Mouse (Mus musculus) heart, adult 2 months (tissue): ENCODE measurements around the gene Erf. TPM values are rescaled to one million over a fixed set of nuclear protein-coding genes. Genes with fewer than 3 reads are reported as not detected.
A peak's percentile ranks its signal among the peaks of the same experiment; 100 is the strongest.

ENCODE experiments used
- DNase-seq, 2 experiments: peaks; one replicate each; pipeline ENCODE4 v3.0.0; 2021
- H3K27ac ChIP-seq: fragments of 200-600 bp; 2 replicates; pipeline ENCODE4 v1.8.1; 2022
- H3K27me3 ChIP-seq: fragments of 200-500 bp; 2 replicates; pipeline ENCODE4 v1.6.1; 2012; ENCODE audit warnings: mild to moderate bottlenecking, low read length, inconsistent platforms, mixed read lengths; ENCODE audit not compliant: control insufficient read depth, insufficient read depth
- H3K36me3 ChIP-seq: fragments of 200-500 bp; 2 replicates; pipeline ENCODE4 v1.6.1; 2012; ENCODE audit warnings: low read length, inconsistent platforms; ENCODE audit not compliant: control insufficient read depth, insufficient read depth
- H3K4me1 ChIP-seq: fragments of 200-500 bp; 2 replicates; pipeline ENCODE4 v1.6.1; 2011; ENCODE audit warnings: low read length; ENCODE audit not compliant: control insufficient read depth, insufficient read depth
- H3K4me3 ChIP-seq: fragments of 200-600 bp; 2 replicates; pipeline ENCODE4 v1.8.1; 2022
- H3K79me2 ChIP-seq: fragments of 200-500 bp; replicated peaks from 2 replicates; pipeline ENCODE4 v1.6.1; 2012; ENCODE audit warnings: mild to moderate bottlenecking, inconsistent platforms, low read length, moderate library complexity, mixed read lengths; ENCODE audit not compliant: control insufficient read depth, insufficient read depth
- H3K9ac ChIP-seq: fragments of 200-500 bp; 2 replicates; pipeline ENCODE4 v1.6.1; 2012; ENCODE audit warnings: low read depth, mild to moderate bottlenecking, control low read depth, inconsistent platforms, low read length, mixed read lengths
- CTCF ChIP-seq: fragments of 200-600 bp; IDR thresholded peaks from 2 replicates; pipeline ENCODE4 v1.8.1; 2022; ENCODE audit warnings: antibody characterized with exemption, mild to moderate bottlenecking, moderate library complexity
- EP300 ChIP-seq: fragments of 200-500 bp; IDR thresholded peaks from 2 replicates; pipeline ENCODE4 v1.6.1; 2011; ENCODE audit warnings: low read depth, low read length, control low read depth; ENCODE audit not compliant: insufficient read depth
- POLR2A ChIP-seq: fragments of 200-500 bp; IDR thresholded peaks from 2 replicates; pipeline ENCODE4 v1.6.1; 2011; ENCODE audit warnings: mild to moderate bottlenecking, low read depth, low read length, control low read depth; ENCODE audit not compliant: insufficient read depth
- WGBS: fragments of 180-500 bp; shearing (Covaris S2); methylation state at CpG from one replicate; pipeline ENCODE4 v1.1.7; 2018; 5-methylcytosine and 5-hydroxymethylcytosine counted together
- intact Hi-C: fragments of 180-260 bp; cut with DNase I; formaldehyde crosslinking; loops from one replicate; pipeline ENCODE4 v1.15.1; 2025
- long read RNA-seq: library from polyadenylated mRNA; stranded (forward); transcript quantifications from one replicate; pipeline ENCODE4 v2.0.0, GENCODE M21; 2021
- polyA plus RNA-seq: library from polyadenylated mRNA; depleted of rRNA; stranded (reverse); fragments of >200 nt; gene quantifications from 2 replicates; pipeline ENCODE4 v1.2.3, GENCODE M21; 2012; rRNA removed
- total RNA-seq, 2 experiments: library from RNA; stranded (reverse); gene quantifications; 2 replicates each; pipeline ENCODE4 v1.2.3; 2021

Erf gene
- 10 to 100 TPM; 16.5 to 21.2 TPM for total RNA-seq
- polyA plus RNA-seq: 11.9 and 17.1 TPM in 2 replicates
- long read RNA-seq, partial matches to known transcripts: 0 of 2 reads
- long read RNA-seq, other reads (novel, unspliced or antisense): 2 of 2 reads

- TF ChIP-seq EP300 (no peak), POLR2A (peak; percentile 73)
- DNase-seq: peak; percentile 96 to 98
- H3K27ac ChIP-seq: peak within 1 kb of the TSS; percentile 98
- intact Hi-C loops: loop anchor here (1.0 kb wide), 1 partner anchor 28 kb away; no protein-coding TSS in a partner anchor
- H3K27me3 ChIP-seq: no peaks in the 10 kb centered on the region
- 1% methylated on average over 77 of the region's 81 CpGs for WGBS
- peaks cover 15% of the 10 kb centered on the region for H3K4me1 ChIP-seq
- H3K4me3 ChIP-seq: peak within 1 kb of the TSS; percentile 96
- peaks cover 6% of the 10 kb centered on the region; the same call in 1 of the 2 replicates for H3K79me2 ChIP-seq
- no peaks in the 10 kb centered on the region; the same call in 1 of the 2 replicates for H3K36me3 ChIP-seq
- peak within 1 kb of the TSS; percentile 96 for H3K9ac ChIP-seq
These were observed at the start of gene Erf for GRCm38 (mm10) chr7:25250141-25250972. Gene Erf, minus strand, starts transcription at chr7:25250761.

GRCm38 (mm10) chr7:25297454-25298325 lies 47.1 kb upstream of the Erf start, which contains the start of gene Pafah1b3:
Gene Pafah1b3, minus strand, starts transcription at chr7:25297986.
- H3K79me2 ChIP-seq: no peaks in the 10 kb centered on the region
- peak; percentile 74 to 79 for DNase-seq
- peak within 1 kb of the TSS; percentile 81 for H3K9ac ChIP-seq
- TF ChIP-seq POLR2A (0 out of 2 replicates have a peak, but pooled peaks have one; percentile 7), CTCF (peak; percentile 46), EP300 (no peak)
- intact Hi-C loops: loop anchor here (1.0 kb wide), 1 partner anchor 19 kb away; no protein-coding TSS in a partner anchor
- peak within 1 kb of the TSS; percentile 73 for H3K4me3 ChIP-seq
- H3K4me1 ChIP-seq: no peaks in the 10 kb centered on the region
- WGBS: 1% methylated on average over 52 of the region's 52 CpGs
- peak within 1 kb of the TSS; percentile 55 for H3K27ac ChIP-seq
- H3K36me3 ChIP-seq: no peaks in the 10 kb centered on the region
- H3K27me3 ChIP-seq: no peaks in the 10 kb centered on the region

GRCm38 (mm10) chr7:25296945-25297453 lies 46.4 kb upstream of the Erf start:
- 2% methylated on average over 21 of the region's 21 CpGs for WGBS
- no peaks in the 10 kb centered on the region for H3K36me3 ChIP-seq
- intact Hi-C loops: no loop called here
- no peaks in the 10 kb centered on the region for H3K4me1 ChIP-seq
- peak overlapping the region; percentile 81 for H3K9ac ChIP-seq
- TF ChIP-seq EP300: no peak
- TF ChIP-seq POLR2A: no peak
- no peak for TF ChIP-seq CTCF
- peak overlapping the region; percentile 55; the same call in 1 of the 2 replicates for H3K27ac ChIP-seq
- no peaks in the 10 kb centered on the region for H3K27me3 ChIP-seq
- DNase-seq: no peak
- H3K79me2 ChIP-seq: no peaks in the 10 kb centered on the region
- peak overlapping the region; percentile 73 for H3K4me3 ChIP-seq

GRCm38 (mm10) chr7:25294960-25295722 lies 44.6 kb upstream of the Erf start:
- intact Hi-C loops: no loop called here
- no peaks in the 10 kb centered on the region for H3K36me3 ChIP-seq

GRCm38 (mm10) chr7:25294495-25294894 lies 43.9 kb upstream of the Erf start:
- no peak overlapping the region for H3K9ac ChIP-seq
- H3K27ac ChIP-seq: no peak overlapping the region
- no peak for DNase-seq
- WGBS: 81% methylated on average over 4 of the region's 4 CpGs
- TF ChIP-seq CTCF (no peak), EP300 (no peak), POLR2A (no peak)
- H3K36me3 ChIP-seq: no peaks in the 10 kb centered on the region
- intact Hi-C loops: no loop called here
- H3K4me3 ChIP-seq: no peak overlapping the region
- no peaks in the 10 kb centered on the region for H3K27me3 ChIP-seq
- no peaks in the 10 kb centered on the region for H3K79me2 ChIP-seq
- no peaks in the 10 kb centered on the region for H3K4me1 ChIP-seq

More at GRCm38 (mm10) chr7:25294960-25295722, 44.6 kb upstream of the Erf start:
- TF ChIP-seq POLR2A (no peak), EP300 (no peak), CTCF (no peak)
- no peaks in the 10 kb centered on the region for H3K4me1 ChIP-seq
- no peaks in the 10 kb centered on the region for H3K27me3 ChIP-seq
- 84% methylated on average over 12 of the region's 12 CpGs for WGBS
- DNase-seq: no peak
- H3K4me3 ChIP-seq: no peak overlapping the region
- H3K9ac ChIP-seq: no peak overlapping the region
- no peaks in the 10 kb centered on the region for H3K79me2 ChIP-seq
- H3K27ac ChIP-seq: no peak overlapping the region
